Mouse (Mus musculus): ENCODE measurements around the gene Cbx1.
"Not testable (repeated sequence)": the region's sequence is repeated elsewhere in the genome, so short reads cannot be mapped to it uniquely, and the experiment has no call there.

The Cbx1 gene

DNA sequence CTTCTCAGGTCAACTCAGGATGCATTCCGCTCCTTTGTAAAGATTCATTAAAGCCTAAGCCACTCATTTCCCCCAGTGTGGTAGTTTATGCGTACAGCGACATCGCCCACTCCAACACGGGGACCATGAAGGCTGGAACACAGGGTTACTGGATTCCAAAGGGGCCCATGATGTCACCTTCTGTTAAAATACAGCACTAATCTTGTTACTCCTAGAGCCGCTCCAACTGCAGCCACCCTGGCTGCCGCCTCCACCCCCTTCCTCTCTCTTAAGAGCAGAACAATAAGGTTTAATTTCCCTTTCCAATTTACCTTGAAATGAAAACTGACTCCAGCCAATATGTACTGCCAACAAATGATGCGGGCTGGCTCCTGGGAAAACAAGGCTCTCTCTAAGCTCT is 13.9 kb upstream of the Cbx1 start:
- no peak for DNase-seq (ENCODE audit: low spot score in 2 of 2)

DNA sequence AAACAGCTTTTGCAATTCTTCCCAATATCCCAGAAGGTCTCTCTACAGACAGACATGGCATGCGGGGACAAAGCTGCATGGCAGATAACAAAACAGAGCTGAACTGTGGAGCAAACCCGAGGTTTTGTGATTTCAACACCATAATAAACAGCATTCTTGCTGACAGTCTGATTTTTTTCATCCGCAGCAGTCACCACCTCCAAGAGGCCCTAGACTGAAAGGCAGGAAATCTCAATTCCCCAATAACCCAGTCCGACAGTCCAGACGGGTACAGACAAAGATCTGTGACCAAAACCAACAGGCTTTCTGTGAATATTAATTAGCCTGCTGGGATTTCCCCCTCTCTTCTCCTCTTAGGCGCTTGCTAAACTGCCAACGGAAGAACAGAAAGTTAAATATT is 13.3 kb upstream of the Cbx1 start:
- no peak for DNase-seq (ENCODE audit: low spot score in 2 of 2)

DNA sequence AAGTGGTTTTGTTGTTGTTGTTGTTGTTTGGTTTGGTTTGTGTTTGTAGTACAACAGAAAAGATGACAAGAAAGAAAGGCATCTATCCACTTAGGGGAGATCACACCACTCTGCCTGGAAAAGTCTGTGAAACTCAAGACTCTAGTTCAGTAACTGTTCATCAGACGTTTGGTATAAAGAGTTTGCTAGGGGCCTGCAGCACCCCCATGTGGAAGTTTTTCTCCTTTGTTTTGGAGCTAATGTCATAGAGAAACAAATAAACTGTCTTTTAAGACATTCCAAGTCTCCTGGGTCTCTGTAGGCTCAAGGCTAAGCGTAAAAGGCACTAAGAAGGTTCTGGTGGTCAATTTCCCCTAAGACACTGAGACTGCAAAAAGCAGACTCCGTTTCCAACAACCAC is 12.9 kb upstream of the Cbx1 start:
- no peak for DNase-seq (ENCODE audit: low spot score in 2 of 2)

DNA sequence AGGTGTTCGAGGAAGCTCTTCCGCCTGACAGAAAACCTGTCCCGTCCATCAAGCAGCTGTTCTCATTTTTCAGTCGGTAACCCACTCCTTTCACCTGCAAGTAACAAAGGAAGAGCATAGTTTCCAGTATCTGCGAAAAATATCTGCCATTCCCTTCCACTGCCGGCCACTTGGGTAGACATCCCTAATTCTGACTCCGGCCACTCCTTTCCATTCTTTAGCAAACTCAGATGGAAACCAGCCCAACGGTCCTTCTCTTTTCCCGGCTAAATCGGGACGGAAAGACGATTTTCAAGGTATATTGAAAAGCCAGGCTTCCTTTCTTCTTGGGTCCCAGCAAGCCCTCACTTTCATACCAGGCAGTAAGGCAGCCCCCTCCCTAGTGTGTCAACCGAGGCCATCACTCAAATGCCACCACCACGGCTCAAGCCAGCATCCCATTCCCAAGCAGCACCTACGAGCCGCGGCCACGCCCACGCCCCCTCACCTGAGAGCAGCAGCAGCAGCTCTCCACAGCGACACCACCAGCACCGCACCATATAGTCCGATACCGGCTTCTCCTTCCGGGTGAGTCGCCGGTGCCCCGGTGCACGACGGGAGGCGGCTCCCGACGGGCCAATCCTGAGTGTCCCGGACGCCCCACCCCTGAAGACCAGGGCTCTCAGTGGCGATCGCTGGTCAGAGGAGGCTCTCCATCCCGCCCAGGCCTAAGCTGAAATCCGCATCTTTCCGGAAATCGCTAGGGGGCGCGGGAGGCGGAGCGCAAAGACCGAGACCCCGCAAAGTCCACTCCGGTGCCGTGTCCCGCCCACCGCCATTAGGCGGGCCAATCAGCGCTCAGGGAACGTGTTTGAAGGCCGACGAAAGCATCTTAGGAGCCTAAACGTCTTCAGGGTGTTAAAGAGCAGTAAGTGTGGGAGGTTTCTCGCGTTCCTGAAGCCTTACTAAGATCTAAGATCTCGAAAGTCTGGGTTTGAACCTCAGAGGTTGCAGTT is 11.7 kb upstream of the Cbx1 start, which contains the start of gene Snx11:
Gene Snx11, minus strand, starts transcription at position 592 of the 995 bp plus-strand sequence.
- peak; percentile 99 to 100 for DNase-seq (ENCODE audit: low spot score in 2 of 2)

DNA sequence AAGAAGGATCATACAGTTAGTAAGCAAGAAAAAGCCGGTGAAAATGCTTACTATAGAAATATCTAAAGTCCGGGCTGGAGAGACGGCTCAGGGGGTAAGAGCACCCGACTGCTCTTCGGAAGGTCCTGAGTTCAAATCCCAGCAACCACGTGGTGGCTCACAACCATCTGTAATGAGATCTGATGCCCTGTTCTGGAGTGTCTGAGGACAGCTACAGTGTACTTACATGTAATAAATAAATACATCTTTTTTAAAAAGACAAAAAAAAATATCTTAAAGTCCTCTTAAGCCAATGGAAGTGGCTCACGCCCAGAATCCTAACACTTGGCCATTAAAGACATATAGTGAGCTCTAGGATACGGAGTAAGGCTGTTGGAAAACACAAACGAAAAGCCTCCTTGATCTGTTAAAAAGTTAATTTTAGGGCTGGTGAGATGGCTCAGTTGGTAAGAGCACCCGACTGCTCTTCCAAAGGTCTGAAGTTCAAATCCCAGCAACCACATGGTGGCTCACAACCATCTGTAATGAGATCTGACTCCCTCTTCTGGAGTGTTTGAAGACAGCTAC is 10.8 kb upstream of the Cbx1 start:
- not testable (repeated sequence) for DNase-seq (ENCODE audit: low spot score in 2 of 2)

DNA sequence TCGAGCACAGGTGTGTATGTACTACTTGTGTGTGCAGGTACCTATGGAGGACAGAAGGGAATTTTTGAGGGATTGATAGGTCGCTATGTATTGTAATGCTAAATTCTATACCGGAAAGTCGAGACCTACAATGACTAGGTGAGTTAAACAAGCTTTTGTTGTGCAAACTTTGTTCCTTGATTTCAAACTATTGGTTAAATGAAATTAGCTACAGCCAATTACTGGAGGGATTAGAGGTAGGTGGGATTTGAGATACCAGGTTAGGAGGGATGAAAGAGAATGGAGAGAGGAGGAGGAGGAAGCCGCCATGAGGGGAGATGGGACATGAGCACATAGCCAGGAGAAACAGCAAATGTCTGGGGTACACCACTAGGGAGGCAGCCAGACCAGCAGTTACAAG is 8.6 kb upstream of the Cbx1 start:
- no peak for DNase-seq (ENCODE audit: low spot score in 2 of 2)

DNA sequence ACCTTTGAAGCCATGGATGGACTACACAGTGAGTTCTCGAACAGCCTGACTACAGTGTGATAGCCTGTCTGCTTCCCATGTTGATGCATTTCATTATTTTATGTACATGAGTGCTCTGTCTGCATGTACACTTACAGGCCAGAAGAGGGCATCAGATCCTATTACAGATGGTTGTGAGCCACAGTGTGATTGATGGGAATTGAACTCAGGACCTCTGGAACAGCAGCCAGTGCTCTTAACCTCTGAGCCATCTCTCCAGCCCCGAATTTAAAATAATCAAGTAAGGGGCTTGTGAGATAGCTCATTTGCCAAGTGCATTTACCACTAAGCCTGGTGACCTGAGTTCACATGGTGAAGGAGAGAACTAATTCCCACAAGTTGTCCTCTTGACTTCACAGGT is 7.5 kb upstream of the Cbx1 start:
- no peak for DNase-seq (ENCODE audit: low spot score in 2 of 2)

DNA sequence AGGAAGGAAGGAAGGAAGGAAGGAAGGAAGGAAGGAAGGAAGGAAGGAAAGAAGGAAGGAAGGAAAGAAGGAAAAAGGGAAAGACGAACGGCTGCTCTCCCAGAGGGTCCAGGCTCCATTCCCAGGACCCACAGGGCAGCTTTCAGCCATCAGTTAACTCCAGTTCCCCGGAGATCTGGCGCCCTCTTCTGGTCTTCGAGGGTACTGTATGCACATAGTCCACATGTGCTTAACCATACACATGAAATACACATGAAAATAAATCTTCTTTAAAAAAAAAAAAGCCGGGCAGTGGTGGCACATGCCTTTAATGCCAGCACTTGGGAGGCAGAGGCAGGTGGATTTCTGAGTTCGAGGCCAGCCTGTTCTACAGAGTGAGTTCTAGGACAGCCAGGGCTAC is 4.1 kb upstream of the Cbx1 start:
- peak; percentile 81 to 95 for DNase-seq (ENCODE audit: low spot score in 2 of 2)

DNA sequence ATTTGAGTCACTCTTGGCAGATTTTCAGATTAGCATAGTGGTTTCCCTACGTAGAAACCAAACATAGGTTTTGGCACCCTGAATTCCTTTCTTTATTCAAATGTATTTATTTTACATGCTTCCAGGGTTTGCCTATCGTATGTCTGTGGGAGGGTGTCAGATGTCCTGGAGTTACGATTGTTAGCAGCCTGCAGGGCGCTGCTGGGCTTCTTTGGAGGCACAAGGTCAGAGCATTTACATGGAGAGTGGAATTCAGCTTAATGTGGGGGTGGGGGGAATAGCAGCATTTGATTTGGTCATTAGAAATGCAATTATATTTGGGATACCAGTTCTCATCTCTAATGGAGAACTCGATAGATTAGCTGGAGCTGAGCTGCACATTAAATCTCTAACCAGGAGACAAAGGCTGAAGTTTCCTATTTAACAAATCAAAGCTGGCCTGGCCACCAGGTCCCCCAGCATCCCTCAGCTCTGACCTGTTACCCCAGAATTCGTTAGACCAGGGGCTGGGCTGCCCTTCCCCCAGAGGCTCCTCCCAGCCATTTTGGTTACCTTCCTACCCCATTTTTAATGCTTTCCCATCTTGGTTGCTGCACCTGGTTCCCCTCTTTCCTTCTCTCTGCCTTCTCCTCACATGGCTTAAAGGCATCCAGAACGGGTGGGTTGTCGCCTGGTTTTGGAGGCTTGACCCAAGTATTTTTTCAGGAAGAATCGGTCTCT is 2.0 kb upstream of the Cbx1 start:
- DNase-seq (ENCODE audit: low spot score in 2 of 2), result no peak

DNA sequence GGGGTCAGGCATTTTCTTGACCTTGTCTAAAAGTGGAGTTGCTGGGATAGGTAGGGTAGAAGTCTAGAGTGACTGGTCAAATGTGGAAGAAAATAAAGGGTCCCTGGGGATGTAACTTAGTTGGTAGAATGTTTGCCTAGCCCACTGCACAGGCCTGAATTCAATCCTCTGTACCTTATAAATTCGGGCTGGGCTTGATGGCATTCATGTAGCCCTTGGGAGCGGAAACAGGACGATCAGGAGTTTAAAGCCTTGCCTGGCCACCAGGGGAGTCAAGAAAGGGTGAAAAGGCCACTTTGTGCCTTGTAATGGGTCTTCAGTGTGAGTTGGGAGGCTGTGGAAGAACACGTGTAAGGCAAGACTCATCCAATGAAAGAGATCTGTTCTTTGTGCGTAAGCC is 1.1 kb downstream of the Cbx1 start:
- no peak for DNase-seq (ENCODE audit: low spot score in 2 of 2)

DNA sequence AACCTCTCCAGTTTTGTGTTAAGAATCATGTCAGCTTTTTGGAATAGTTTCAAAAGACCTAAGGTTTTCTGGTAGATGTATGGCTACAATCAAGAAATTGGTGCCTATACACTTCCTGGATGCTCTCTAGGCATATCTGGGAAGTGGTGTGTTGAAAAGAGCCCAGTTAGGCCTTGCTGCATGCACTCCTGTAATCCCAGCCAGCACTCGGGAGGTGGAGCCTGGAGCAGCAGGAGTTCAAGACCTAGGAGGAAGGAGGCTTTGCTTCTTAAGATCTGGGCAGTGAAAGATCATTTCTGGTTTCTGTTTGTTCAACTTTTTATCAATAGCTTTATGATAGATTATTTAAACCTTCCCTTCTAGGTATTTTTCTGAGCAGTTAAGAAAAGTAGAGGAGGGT is 1.8 kb downstream of the Cbx1 start:
- no peak for DNase-seq (ENCODE audit: low spot score in 2 of 2)

DNA sequence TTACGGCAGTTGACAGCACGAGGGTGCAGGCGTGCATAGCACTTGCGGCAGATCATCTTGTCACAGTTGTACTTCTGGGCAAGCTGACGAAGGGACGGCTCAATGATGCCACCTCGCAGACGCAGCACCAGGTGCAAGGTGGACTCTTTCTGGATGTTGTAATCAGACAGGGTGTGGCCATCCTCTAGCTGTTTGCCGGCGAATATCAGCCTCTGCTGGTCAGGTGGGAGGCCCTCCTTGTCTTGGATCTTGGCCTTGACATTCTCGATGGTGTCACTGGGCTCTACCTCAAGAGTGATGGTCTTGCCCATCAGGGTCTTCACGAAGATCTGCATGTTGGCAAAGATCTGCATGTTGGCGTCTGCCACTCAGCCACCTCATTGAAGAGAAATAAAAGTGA is 6.6 kb downstream of the Cbx1 start:
- no peak for DNase-seq (ENCODE audit: low spot score in 2 of 2)

DNA sequence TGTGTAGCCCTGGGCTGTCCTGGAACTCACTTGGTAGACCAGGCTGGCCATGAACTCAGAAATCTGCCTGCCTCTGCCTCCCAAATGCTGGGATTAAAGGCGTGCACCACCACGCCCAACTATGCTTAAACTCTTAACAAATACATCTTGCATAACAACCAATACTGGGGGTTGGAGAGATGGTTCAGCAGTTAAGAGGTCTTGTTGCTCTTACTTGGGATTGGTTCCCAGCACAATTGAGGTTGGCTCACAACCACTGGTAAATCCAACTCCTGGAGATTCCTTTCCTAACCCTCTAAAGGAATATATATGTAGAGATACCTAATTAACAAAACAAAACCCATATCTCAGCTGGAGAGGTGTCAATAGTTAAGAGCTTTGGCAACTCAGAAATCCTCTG is 7.2 kb downstream of the Cbx1 start:
- DNase-seq (ENCODE audit: low spot score in 2 of 2), result no peak

DNA sequence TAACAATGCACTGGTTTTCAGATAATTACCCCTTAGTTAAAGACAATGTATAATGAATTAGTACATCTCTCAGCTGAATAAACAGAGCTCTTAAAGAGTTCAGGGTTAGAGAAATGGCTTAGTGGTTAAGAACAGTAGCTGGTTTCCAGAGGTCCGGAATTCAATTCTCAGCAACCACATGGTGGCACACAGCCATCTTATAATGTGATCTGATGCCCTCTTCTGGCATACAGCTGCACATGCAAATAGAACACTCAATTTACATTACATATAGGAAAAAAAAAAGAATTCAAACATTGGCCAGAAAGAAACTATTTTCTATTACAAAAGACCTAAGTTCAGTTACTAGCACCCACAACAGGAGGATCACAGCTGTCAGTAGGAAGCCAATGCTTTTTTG is 7.7 kb downstream of the Cbx1 start:
- no peak for DNase-seq (ENCODE audit: low spot score in 2 of 2)

DNA sequence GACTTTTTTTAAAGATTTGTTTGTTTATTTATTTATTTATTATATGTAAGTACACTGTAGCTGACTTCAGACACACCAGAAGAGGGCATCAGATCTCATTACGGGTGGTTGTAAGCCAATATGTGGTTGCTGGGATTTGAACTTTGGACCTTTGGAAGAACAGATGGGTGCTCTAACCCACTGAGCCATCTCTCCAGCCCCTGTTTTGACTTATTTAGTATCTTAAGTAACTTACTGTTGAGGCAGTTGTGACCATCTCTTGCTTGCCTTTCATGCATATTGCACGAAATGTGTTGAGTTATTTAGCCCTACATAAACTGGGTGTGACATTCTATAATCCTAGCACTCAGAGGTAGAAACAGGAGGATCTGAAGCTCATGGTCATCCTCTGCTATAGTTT is 10.6 kb downstream of the Cbx1 start:
- DNase-seq (ENCODE audit: low spot score in 2 of 2), result no peak

DNA sequence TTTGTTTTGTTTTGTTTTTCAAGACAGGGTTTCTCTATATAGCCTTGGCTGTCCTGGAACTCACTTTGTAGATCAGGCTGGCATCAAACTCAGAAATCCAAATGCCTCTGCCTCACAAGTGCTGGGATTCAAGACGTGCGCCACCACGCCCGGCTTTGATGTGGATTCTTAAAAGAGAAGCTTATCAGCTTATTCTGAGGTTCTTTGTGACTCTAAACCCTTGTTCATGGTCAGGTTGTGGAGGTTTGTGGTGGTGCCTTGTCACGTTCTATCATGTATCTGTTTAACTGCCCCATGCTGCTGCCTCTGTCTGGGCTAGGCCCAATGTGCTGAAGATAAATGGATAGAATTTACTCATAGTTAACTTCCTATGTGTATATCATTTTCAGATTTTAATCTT is 16.7 kb downstream of the Cbx1 start:
- DNase-seq (ENCODE audit: low spot score in 2 of 2), result no peak

DNA sequence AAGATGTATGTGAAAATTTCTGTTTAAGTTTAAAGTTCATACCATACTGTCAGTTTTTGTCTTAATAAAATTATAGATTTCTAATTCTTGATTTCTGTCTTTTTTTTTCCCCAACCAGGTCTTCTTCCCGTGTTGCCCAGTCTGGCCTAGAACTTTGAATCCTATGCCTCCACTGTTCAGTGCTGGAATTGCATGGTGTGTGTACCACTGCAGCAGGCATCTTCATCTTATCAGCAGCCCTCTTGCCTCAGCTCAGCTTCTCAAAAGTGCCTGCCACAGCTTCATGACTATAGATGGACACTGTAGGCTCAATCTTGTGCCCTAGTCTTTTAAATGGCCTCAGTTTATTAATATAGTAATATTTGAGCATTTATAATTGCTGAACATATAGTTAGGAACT is 19.1 kb downstream of the Cbx1 start:
- no peak for DNase-seq (ENCODE audit: low spot score in 2 of 2)

DNA sequence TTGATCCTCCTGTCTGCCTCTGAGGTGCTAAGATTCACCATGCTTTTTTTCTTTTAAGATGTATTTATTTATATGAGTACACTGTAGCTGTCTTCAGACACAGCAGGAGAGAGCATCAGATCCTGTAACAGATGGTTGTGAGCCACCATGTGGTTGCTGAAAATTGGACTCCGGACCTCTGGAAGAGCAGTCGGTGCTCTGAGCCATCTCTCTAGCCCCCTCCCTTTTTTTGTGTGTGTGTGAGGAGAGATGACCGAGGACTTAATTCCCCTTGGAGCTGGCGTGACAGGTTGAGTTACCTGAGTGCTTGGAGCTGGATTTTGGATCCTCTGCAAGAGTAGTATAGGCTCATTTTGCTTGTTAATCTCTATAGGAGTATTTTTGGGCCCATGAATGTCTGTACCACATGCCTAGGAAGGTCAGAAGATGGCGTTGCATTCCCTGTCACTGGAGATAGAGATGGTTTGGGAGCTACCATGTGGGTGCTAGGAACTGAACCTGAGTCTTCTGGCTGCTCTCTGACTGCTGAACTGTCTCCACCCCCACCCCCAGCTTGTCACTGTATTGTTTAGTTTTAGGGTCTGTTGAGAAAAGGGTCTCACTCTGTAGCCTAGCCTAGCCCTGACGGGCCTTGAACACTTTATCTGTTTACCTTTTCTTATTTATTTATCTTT is 20.8 kb downstream of the Cbx1 start:
- no peak for DNase-seq (ENCODE audit: low spot score in 2 of 2)

DNA sequence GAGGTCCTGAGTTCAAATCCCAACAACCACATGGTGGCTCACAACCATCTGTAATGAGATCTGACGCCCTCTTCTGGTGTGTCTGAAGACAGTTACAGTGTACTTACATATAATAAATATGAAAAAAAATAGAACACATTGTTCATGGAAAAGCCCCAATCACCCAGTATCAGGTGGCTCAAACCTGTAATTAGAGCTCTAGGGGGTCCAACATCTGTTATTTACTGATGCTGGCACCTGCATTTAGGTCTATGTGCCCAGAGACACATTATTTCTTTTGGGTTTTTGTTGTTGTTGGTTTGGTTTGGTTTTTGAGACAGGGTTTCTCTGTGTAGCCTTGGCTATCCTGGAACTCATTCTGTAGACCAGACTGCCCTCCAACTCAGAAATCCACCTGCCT is 22.3 kb downstream of the Cbx1 start:
- DNase-seq (ENCODE audit: low spot score in 2 of 2), result not testable (repeated sequence)

DNA sequence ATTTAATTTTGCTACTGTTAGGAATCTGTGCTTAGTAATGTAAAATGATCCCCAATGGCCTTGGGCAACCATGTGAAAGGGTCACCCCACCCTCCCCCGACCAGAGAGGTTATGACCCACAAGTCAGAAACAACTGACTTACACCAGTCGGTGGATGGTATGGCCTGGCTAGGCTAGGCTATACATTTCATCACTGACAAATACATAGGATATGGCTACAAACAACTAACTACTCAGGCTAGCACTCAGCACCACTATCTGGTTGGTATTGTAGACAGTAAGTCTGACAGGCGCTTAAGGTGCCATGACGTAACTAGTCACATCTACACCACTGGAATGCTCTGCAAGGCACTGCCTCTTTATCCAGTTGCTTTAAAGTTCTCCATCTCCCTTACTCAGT is 24.5 kb downstream of the Cbx1 start:
- DNase-seq (ENCODE audit: low spot score in 2 of 2), result no peak

DNA sequence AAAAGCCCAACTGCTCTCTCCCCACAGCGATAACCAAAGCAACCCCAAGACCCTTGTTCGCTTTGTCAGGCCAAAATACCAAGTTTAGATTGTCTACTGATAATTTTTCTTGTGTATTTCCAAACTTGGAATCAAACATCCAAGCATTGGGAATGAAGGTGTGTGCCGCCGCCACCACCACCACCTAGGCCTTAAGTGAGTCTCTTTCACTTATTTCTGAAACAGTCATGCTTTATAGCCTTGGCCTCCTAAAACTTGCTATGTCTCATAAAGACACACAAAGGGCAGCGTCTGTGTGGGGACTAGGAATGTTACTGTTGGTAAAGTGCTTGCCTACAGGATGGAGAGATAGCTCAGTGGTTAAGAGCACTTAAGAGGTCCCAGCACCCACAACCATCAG is 25.0 kb downstream of the Cbx1 start:
- DNase-seq (ENCODE audit: low spot score in 2 of 2), result no peak

DNA sequence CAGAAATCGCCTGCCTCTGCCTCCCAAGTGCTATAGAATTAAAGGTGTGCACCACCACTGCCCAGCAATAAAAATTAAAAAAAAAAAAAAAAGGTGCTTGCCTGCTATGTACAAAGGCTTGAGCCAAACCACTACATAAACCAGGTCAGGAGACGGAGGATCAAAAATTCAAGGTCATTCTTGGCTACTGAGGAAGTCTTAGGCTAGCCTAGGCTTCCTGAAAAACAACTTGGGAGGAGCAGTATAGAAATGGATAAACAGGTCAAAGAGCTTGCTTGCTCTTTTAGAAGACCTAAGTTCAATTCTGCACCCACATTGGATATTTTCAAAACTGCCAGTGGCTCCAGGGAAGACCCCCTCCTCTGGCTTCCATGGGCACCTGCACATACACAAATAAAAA is 25.5 kb downstream of the Cbx1 start:
- DNase-seq (ENCODE audit: low spot score in 2 of 2), result no peak
